Mouse (Mus musculus) urinary bladder, adult 2 months (tissue): ENCODE results near the gene Rgs9. TPM values are rescaled to one million over a fixed set of nuclear protein-coding genes. Genes with fewer than 3 reads are reported as not detected.

Source experiments
- DNase-seq: peaks from one replicate; pipeline ENCODE4 v3.0.0; 2022; ENCODE audit warnings: low spot score
- polyA plus RNA-seq: library from polyadenylated mRNA; depleted of rRNA; stranded (reverse); fragments of >200 nt; gene quantifications from 2 replicates; pipeline ENCODE4 v1.2.3, GENCODE M21; 2012; rRNA removed

Rgs9 gene
- polyA plus RNA-seq, 1 experiment = 1.9 TPM

DNA sequence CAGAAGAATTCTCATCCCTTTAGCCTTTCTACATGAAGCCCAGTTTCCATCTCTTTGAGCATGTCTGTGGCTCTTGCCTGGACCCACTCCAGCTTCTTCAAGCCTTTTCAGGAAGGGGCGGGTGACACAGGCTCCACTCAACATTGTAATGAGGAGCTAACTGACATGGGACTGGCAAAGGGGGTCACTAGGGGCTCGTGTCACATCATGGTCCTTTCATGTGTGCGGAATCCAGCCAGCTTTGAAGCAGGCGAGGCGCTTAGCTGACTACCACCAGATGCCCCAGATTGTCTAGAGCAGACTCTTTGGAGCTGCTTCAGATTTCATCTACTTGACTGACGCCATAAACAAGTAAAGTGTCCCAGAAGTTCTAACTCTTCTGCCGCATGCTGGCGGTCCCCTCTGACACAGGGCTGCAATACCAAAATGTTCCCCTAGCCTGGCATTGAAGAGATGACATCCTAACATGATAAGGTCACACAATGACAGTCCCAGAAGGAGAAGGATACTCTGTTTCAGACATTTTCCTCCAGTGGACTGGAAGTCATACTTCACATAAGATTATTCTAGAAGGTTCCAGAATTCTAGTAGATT lies 122.5 kb downstream of the Rgs9 start:
- DNase-seq = no peak

Other genes with a start within 250 kb of the Rgs9 start
- 0.12 and 0.19 TPM in 2 replicates for gene E030025P04Rik, start 153.8 kb downstream of the Rgs9 start, polyA plus RNA-seq
- 26.0 and 28.9 TPM in 2 replicates for gene Gna13, start 64.7 kb upstream of the Rgs9 start, polyA plus RNA-seq
- gene 9930022D16Rik, start 115.8 kb upstream of the Rgs9 start, polyA plus RNA-seq = not detected in 2 replicates
- 46.3 and 47.4 TPM in 2 replicates for gene Amz2, start 127.8 kb upstream of the Rgs9 start, polyA plus RNA-seq
- 6.7 and 7.0 TPM in 2 replicates for gene Arsg, start 175.2 kb upstream of the Rgs9 start, polyA plus RNA-seq
- gene Slc16a6, start 175.5 kb upstream of the Rgs9 start, polyA plus RNA-seq = 1.2 and 2.4 TPM in 2 replicates